Mouse (Mus musculus) liver, adult 2 months (tissue): ENCODE results near the gene Tmprss15. TPM values are rescaled to one million over a fixed set of nuclear protein-coding genes. Genes with fewer than 3 reads are reported as not detected.

Experiments used
- DNase-seq: peaks from one replicate; pipeline ENCODE4 v3.0.0-alpha.2; 2011; ENCODE audit warnings: low read depth, low spot score; ENCODE audit errors: extremely low read depth
- H3K27ac ChIP-seq: fragments of 200-500 bp; replicated peaks from 2 replicates; pipeline ENCODE4 v1.5.1; 2012; ENCODE audit warnings: low read depth, mild to moderate bottlenecking, control low read depth, inconsistent platforms, low read length; ENCODE audit not compliant: insufficient read depth
- H3K27me3 ChIP-seq: fragments of 200-500 bp; 2 replicates; pipeline ENCODE4 v1.6.1; 2012; ENCODE audit warnings: mild to moderate bottlenecking, moderate library complexity, low read length, inconsistent platforms; ENCODE audit not compliant: control insufficient read depth, insufficient read depth
- H3K36me3 ChIP-seq: fragments of 200-500 bp; 2 replicates; pipeline ENCODE4 v1.6.1; 2012; ENCODE audit warnings: low read length, inconsistent platforms; ENCODE audit not compliant: control insufficient read depth, insufficient read depth
- H3K4me1 ChIP-seq: fragments of 200-500 bp; 2 replicates; pipeline ENCODE4 v1.6.1; 2011; ENCODE audit warnings: low read length; ENCODE audit not compliant: control insufficient read depth, insufficient read depth
- H3K4me3 ChIP-seq: fragments of 200-500 bp; 2 replicates; pipeline ENCODE4 v1.5.1; 2011; ENCODE audit warnings: low read depth, mild to moderate bottlenecking, control low read depth, low read length, moderate library complexity; ENCODE audit not compliant: insufficient read depth
- H3K79me2 ChIP-seq: fragments of 200-500 bp; 2 replicates; pipeline ENCODE4 v1.6.1; 2012; ENCODE audit warnings: inconsistent platforms, mild to moderate bottlenecking, low read length, moderate library complexity; ENCODE audit not compliant: control insufficient read depth, insufficient read depth
- H3K9ac ChIP-seq: fragments of 200-500 bp; 2 replicates; pipeline ENCODE4 v1.6.1; 2012; ENCODE audit warnings: low read depth, mild to moderate bottlenecking, control low read depth, inconsistent platforms, low read length
- CTCF ChIP-seq: fragments of 200-500 bp; IDR thresholded peaks from 2 replicates; pipeline ENCODE4 v1.5.1; 2011; ENCODE audit warnings: low read depth, low read length, control low read depth
- POLR2A ChIP-seq: fragments of 200-500 bp; IDR thresholded peaks from 2 replicates; pipeline ENCODE4 v1.6.1; 2011; ENCODE audit warnings: low read length, control low read depth; ENCODE audit not compliant: insufficient read depth; ENCODE audit errors: extremely low read depth
- WGBS: fragments of 180-500 bp; shearing (Covaris S2); methylation state at CpG from one replicate; pipeline ENCODE4 v1.1.7; 2018; 5-methylcytosine and 5-hydroxymethylcytosine counted together
- polyA plus RNA-seq: library from polyadenylated mRNA; depleted of rRNA; stranded (reverse); fragments of >200 nt; gene quantifications from 2 replicates; pipeline ENCODE4 v1.2.3, GENCODE M21; 2012
- total RNA-seq: library from RNA; depleted of rRNA; stranded (reverse); fragments of >200 nt; gene quantifications from 2 replicates; pipeline ENCODE4 v1.2.3, GENCODE M21; 2014

The Tmprss15 gene
- total and polyA plus RNA-seq, 2 experiments = not detected

DNA sequence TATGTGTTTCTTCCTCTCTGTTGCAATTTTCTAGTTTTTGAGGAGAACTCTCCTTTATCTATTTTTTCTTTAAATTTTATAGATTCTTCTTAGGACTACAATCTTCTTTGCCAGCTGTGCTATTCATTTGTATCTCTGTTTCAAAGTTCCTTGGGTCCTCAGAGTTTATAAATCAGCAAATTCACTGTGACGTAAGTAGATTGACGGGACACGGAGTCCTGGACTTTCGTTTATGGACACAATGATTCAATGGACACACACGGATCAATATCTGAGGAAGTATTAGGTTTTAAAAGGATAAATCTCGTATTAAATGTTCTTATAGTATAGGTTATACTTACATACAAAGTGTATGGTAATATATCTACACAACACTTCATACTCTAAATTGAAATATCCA lies 4.3 kb downstream of the Tmprss15 start:
- Histone ChIP-seq H3K36me3 (no peaks in the 10 kb centered on the region), H3K4me1 (no peaks in the 10 kb centered on the region; the same call in 1 of the 2 replicates), H3K27ac (no peak overlapping the region), H3K4me3 (no peak overlapping the region), H3K9ac (no peak overlapping the region), H3K79me2 (no peaks in the 10 kb centered on the region), H3K27me3 (no peaks in the 10 kb centered on the region)
- peak; percentile 72 for DNase-seq
- no peak for TF ChIP-seq POLR2A
- no peak for TF ChIP-seq CTCF
- WGBS = 36% methylated on average over 6 of the region's 6 CpGs

DNA sequence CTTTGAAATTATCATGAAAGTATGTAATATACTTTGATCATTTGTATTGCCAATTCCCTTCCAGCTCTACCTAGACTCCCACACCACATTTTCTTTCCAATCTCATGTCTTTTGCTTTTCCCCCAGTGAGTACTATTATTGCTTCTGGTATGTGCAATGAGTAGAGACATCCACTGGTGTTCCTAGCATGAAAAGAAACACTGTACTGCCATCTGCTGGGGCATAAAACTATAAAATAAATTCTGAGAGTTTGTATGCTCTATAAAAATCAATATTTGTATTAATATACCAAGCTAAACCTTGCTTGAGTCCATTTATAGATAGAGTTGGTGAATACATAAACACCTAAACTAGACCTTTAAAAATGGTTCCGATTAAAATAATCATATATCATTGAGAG lies 27.0 kb downstream of the Tmprss15 start:
- H3K4me1 ChIP-seq = 0 out of 2 replicates have a peak, but pooled peaks cover 2% of the 10 kb centered on the region
- H3K79me2 ChIP-seq = no peaks in the 10 kb centered on the region
- H3K9ac ChIP-seq = no peak overlapping the region
- WGBS = 85% methylated on average over 1 of the region's 1 CpGs
- H3K4me3 ChIP-seq = no peak overlapping the region
- no peaks in the 10 kb centered on the region for H3K36me3 ChIP-seq
- H3K27me3 ChIP-seq = no peaks in the 10 kb centered on the region
- no peak overlapping the region for H3K27ac ChIP-seq
- peak; percentile 25 for DNase-seq
- TF ChIP-seq POLR2A = no peak
- no peak for TF ChIP-seq CTCF

DNA sequence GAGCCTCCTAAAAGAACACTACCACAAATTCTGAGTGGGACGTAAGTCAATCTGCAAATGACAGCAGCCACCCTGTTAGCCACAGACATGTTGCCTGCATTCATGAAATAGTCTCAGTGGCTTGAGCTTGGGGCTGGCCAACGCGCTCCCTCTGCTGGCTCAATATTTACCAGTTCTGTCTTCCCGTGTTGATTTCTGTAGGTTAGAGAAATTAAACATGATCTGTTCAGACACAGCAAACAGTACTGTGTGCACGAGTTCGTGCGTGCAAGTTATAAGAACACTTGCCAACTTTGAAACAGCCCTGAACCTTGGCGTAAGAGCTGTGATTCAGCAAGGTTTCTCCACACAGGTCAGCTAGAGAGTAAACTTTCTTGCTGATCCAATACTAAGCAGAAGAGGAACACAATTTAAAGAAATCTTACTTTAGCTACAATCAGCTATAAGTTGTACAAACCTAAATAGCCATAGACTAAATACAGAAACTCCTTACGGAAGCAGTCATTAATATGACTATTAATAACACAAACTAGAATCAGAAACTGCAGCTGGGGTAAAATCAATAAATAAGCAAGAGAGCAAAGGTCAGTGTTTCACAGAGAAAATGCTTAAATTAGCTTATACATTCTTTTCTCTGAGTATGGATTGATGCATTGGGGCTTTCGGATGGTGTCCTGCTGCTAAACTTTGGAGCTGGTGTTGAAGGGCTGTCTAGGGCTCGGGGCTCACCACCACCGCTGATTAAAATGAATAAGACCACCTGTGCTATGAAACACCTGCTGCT lies 31.9 kb downstream of the Tmprss15 start:
- peak; percentile 85 for DNase-seq
- Histone ChIP-seq H3K36me3 (no peaks in the 10 kb centered on the region), H3K9ac (no peak overlapping the region), H3K4me1 (0 out of 2 replicates have a peak, but pooled peaks cover 2% of the 10 kb centered on the region), H3K4me3 (no peak overlapping the region), H3K27me3 (no peaks in the 10 kb centered on the region), H3K79me2 (no peaks in the 10 kb centered on the region), H3K27ac (no peak overlapping the region)
- TF ChIP-seq POLR2A = no peak
- TF ChIP-seq CTCF = peak; percentile 74
- 27% methylated on average over 12 of the region's 12 CpGs for WGBS

DNA sequence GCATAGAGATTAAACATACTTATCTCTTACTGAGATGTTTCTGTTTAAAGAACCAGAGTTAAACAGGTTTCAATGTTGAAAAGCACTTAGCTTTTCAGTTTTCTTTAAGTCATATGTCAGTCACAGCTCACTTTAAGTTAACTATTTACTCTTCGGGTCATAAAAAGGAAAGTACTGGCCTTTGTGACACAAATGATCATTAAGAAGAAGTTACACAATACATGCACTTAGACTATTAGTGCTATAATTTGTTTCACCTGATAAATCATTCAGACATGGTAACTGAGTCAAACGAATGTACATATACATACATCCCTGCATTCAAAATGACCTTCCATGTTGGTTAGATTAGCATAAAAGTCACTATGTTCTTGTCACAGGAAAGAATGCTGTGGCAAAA lies 58.3 kb downstream of the Tmprss15 start:
- H3K4me1 ChIP-seq = no peaks in the 10 kb centered on the region
- no peak overlapping the region for H3K9ac ChIP-seq
- H3K27me3 ChIP-seq = no peaks in the 10 kb centered on the region
- H3K79me2 ChIP-seq = no peaks in the 10 kb centered on the region
- no peak for DNase-seq
- no peak overlapping the region for H3K4me3 ChIP-seq
- no peak overlapping the region for H3K27ac ChIP-seq
- WGBS = 79% methylated on average over 2 of the region's 2 CpGs
- no peaks in the 10 kb centered on the region for H3K36me3 ChIP-seq
- no peak for TF ChIP-seq CTCF

DNA sequence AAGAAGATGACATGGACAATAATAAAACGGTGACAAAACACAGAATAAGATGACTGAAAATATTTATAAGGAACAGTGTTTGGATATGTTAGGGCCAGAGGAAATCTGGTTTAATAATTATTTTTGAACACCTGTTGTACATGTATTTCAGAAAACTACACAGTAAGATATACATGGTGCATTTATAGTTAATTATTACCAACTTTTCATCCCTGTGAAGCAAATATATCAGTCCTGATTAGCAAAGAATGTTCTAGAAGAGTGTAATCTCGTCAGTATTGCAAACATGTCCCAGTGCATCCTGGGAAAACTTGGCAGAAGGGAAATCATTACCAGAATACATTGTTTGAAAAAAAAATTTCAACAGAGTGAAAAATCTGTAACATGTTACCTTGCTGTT lies 88.1 kb downstream of the Tmprss15 start:
- H3K9ac ChIP-seq = no peak overlapping the region
- H3K79me2 ChIP-seq = no peaks in the 10 kb centered on the region
- H3K36me3 ChIP-seq = no peaks in the 10 kb centered on the region
- H3K4me1 ChIP-seq = no peaks in the 10 kb centered on the region
- no peak overlapping the region for H3K27ac ChIP-seq
- TF ChIP-seq POLR2A (no peak), CTCF (no peak)
- no peak for DNase-seq
- H3K4me3 ChIP-seq = no peak overlapping the region
- no peaks in the 10 kb centered on the region for H3K27me3 ChIP-seq
- 46% methylated on average over 2 of the region's 2 CpGs for WGBS

DNA sequence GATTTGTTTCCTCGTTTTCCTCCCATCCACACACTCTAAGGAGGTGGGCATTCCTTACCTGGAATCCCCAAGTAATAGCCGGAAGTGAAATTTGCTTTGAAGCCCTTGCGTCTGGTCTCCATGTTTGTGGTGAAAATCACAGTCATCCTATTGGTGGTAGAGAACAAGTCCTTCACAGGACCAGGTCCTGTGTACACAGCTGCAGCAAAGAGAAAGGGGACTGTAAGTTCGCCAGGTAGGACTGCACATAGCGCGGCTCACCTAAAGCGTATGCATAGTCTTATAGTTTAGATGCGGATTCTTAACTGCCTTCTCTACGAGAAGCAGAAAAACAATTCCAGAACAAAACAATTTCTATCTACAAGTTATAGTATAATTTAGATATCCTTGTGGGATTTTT lies 89.2 kb downstream of the Tmprss15 start:
- Histone ChIP-seq H3K36me3 (no peaks in the 10 kb centered on the region), H3K27ac (no peak overlapping the region), H3K4me1 (no peaks in the 10 kb centered on the region), H3K4me3 (no peak overlapping the region), H3K9ac (no peak overlapping the region), H3K27me3 (no peaks in the 10 kb centered on the region), H3K79me2 (no peaks in the 10 kb centered on the region)
- WGBS = 72% methylated on average over 9 of the region's 9 CpGs
- DNase-seq = no peak
- no peak for TF ChIP-seq POLR2A
- TF ChIP-seq CTCF = no peak
